Mouse (Mus musculus) intestine, embryonic 16.5 days (tissue): Measurements from ENCODE around the gene Shc3. TPM values are rescaled to one million over a fixed set of nuclear protein-coding genes. Genes with fewer than 3 reads are reported as not detected.

ENCODE experiments used
- ATAC-seq: fragments of 200-750 bp; cut with Nextera tagmentation; 2 replicates; pipeline ENCODE4 v1.8.0; 2017; ENCODE audit warnings: moderate TSS enrichment, moderate library complexity
- H3K27ac ChIP-seq: fragments of 300-500 bp; sonication (generic); 2 replicates; pipeline ENCODE4 v1.5.1; 2014; ENCODE audit warnings: mild to moderate bottlenecking, low read length
- H3K27me3 ChIP-seq: fragments of 300-500 bp; sonication (generic); replicated peaks from 2 replicates; pipeline ENCODE4 v1.6.1; 2014; ENCODE audit warnings: low read length, control low read depth, mixed read lengths; ENCODE audit not compliant: control insufficient read depth, insufficient read depth
- H3K36me3 ChIP-seq: fragments of 300-500 bp; sonication (generic); 2 replicates; pipeline ENCODE4 v1.6.1; 2014; ENCODE audit warnings: low read length, control low read depth; ENCODE audit not compliant: control insufficient read depth, insufficient read depth
- H3K4me1 ChIP-seq: fragments of 300-500 bp; sonication (generic); 2 replicates; pipeline ENCODE4 v1.6.1; 2014; ENCODE audit warnings: low read length, control low read depth, mixed read lengths; ENCODE audit not compliant: control insufficient read depth, insufficient read depth
- H3K4me2 ChIP-seq: fragments of 300-500 bp; sonication (generic); 2 replicates; pipeline ENCODE4 v1.6.1; 2014; ENCODE audit warnings: low read depth, low read length, control low read depth
- H3K4me3 ChIP-seq: fragments of 300-500 bp; sonication (generic); 2 replicates; pipeline ENCODE4 v1.5.1; 2014; ENCODE audit warnings: mild to moderate bottlenecking, low read length
- H3K9ac ChIP-seq: fragments of 300-500 bp; sonication (generic); 2 replicates; pipeline ENCODE4 v1.6.1; 2014; ENCODE audit warnings: low read depth, low read length
- H3K9me3 ChIP-seq: fragments of 300-500 bp; sonication (generic); 2 replicates; pipeline ENCODE4 v1.6.1; 2016; ENCODE audit warnings: low read length, control low read depth; ENCODE audit not compliant: control insufficient read depth
- WGBS: fragments of 180-500 bp; shearing (Covaris S2); extraction: QIAGEN DNeasy Blood & Tissue Kit; methylation state at CpG from one replicate; pipeline ENCODE4 v1.1.7; 2014; 5-methylcytosine and 5-hydroxymethylcytosine counted together
- polyA plus RNA-seq: library from polyadenylated mRNA; unstranded; fragments of >200 nt; fragmentation: Nextera tagmentation; extraction: Ambion mirVana; gene quantifications from 2 replicates; pipeline ENCODE4 v1.2.1, GENCODE M21; 2015

Shc3 gene
- 0.07 and 0.16 TPM in 2 replicates for polyA plus RNA-seq

DNA sequence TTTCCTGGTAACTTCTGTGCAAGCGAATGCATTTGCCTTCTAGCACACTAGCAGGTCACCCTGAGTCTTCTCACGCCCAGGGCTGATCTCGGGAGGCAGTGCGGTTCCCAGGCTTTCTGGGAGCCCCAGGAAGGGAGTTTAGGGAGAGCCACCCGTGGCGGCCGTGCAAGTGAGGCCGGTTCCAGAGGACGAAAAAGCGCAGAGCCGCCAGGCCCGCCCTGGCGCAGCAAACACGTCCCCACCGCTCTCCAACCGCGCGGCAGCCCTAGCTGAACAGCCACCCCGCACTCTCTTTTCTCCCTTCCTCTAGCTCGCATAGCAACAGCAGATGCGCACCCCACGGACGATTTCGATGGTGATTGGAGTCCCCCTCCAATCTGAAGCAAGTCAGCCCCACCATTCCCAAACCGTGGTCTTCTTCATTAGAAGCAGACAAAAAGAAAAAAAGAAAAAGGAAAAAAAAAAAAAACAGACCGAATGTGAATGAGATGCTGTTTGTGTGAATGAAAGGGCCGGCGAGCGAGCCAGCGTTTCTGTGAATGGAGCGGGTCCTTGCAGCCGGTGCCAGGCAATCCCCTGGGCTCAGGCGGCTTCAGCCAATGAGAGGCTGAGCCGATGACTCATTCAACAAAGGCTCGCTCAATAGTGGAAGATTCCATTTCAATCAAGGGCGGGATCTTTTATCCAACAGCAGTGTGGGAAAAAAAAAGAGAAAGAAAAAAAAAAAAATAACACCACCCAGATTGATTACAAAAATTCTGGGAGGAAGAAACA, at the start of gene Shc3:
Gene Shc3 (minus strand): TSS at position 509 of the 774 bp plus-strand sequence.
- H3K27ac ChIP-seq = no peak within 1 kb of the TSS
- H3K4me2 ChIP-seq = peak within 1 kb of the TSS; percentile 56
- H3K4me1 ChIP-seq = peaks cover 20% of the 10 kb centered on the region
- H3K9ac ChIP-seq = peak within 1 kb of the TSS; percentile 54
- ATAC-seq = peak; percentile 89
- no peaks in the 10 kb centered on the region for H3K36me3 ChIP-seq
- under 1% methylated on average over 36 of the region's 36 CpGs for WGBS
- no peaks in the 10 kb centered on the region for H3K9me3 ChIP-seq
- H3K27me3 ChIP-seq = peaks cover 55% of the 10 kb centered on the region
- peak within 1 kb of the TSS; percentile 35 for H3K4me3 ChIP-seq

DNA sequence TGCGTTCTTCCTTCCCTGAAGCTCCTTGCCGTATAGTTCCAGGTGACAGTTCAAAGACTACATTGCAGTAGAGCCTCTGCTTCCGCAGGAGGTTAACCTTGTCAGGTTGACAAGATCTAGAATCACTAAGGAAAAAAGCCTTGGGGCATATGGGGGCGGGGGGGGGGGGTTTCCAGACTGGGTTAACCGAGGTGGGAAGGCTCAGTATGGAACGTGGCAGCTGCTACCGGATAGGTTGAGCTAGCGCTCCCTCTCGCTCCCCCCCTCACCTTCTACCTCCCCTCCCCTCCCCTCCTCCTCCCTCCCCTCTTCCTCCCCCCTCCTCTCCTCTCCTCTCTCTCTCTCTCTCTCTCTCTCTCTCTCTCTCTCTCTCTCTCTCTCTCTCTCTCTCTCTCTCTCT, 49.4 kb upstream of the Shc3 start:
- no peak overlapping the region for H3K9ac ChIP-seq
- 30% methylated on average over 8 of the region's 9 CpGs for WGBS
- ATAC-seq = no peak

DNA sequence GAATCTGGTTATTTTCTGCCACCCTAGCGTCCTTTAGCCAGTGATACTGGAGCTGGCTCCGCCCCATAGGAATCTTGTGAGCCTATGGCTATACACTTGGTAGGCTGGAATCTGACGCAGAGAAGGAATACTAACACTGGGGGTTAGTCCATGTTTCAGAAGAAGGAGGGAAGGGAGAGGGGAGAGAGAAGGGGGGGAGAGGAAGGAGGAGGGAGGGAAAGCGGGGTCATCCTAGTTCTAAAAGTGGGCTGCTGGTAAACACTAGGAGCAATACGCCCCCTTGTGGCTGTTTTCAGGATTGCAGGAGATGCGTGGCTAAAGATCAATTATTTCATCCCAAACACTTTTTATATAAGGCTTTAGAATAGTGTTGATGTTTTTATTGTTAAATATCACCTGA, 48.6 kb upstream of the Shc3 start:
- Histone ChIP-seq H3K4me1 (no peaks in the 10 kb centered on the region), H3K9ac (no peak overlapping the region), H3K27ac (no peak overlapping the region), H3K9me3 (no peaks in the 10 kb centered on the region), H3K36me3 (no peaks in the 10 kb centered on the region), H3K4me2 (no peak overlapping the region), H3K4me3 (no peak overlapping the region), H3K27me3 (no peaks in the 10 kb centered on the region)
- no peak for ATAC-seq
- 21% methylated on average over 6 of the region's 6 CpGs for WGBS

More for the DNA sequence above, 49.4 kb upstream of the Shc3 start:
- Histone ChIP-seq H3K27me3 (no peaks in the 10 kb centered on the region), H3K4me3 (no peak overlapping the region), H3K27ac (no peak overlapping the region), H3K9me3 (no peaks in the 10 kb centered on the region), H3K4me1 (no peaks in the 10 kb centered on the region), H3K36me3 (no peaks in the 10 kb centered on the region), H3K4me2 (no peak overlapping the region)

DNA sequence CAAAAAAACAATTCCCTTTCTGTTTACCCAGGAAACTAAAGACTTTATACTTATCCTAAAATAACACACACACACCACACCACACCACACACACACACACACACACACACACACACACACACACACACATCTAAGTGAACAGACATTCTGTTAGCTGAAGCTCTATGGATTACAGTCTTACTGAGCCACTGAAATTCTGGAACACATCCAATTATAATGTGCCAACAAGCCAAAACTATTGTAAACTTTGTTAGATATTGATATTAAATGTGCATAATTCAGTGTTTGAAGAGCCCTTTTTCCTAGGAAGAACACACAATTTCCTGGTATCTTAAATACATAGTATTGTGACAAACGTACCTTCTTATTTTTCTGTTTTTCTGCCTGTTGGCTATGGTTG, 48.1 kb upstream of the Shc3 start:
- no peaks in the 10 kb centered on the region for H3K4me1 ChIP-seq
- ATAC-seq = no peak
- H3K27ac ChIP-seq = no peak overlapping the region
- no peak overlapping the region for H3K4me3 ChIP-seq
- no peaks in the 10 kb centered on the region for H3K27me3 ChIP-seq
- 71% methylated on average over 1 of the region's 1 CpGs for WGBS
- no peak overlapping the region for H3K4me2 ChIP-seq
- no peaks in the 10 kb centered on the region for H3K36me3 ChIP-seq
- no peaks in the 10 kb centered on the region for H3K9me3 ChIP-seq
- no peak overlapping the region for H3K9ac ChIP-seq

DNA sequence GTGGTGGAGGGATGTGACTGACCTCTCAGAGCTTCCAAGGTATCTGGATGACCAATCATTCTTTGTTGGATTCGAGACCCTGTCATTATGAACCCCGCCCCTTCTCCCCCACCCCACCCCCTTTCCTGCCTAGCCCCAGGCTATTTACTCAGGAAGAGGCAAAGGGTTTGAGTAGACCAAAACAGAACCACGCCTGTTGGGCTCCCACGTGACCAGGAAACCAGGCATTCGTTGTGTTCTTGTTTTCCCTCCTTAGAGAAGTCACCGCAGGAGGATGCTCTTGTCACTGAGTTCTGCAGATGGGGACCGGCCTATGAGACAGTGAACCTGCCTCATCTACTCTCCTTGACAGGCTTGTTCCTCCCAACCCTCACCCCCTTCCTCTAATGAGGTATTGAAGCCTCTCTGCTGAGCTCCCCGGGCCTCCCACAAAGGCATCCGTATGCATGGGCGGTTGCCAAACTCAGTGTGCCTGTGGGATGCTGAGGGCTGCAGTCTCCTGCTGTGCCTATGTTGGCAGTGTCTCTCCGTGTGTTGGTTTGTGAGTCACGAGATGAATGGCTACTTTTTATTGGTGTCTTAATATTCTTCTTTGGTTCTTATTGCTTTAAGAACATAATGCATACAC, 47.3 kb upstream of the Shc3 start:
- no peaks in the 10 kb centered on the region for H3K27me3 ChIP-seq
- no peak overlapping the region for H3K27ac ChIP-seq
- 0 out of 2 replicates have a peak overlapping the region, but pooled peaks have one; percentile 19 for H3K9ac ChIP-seq
- WGBS = 22% methylated on average over 12 of the region's 12 CpGs
- H3K9me3 ChIP-seq = no peaks in the 10 kb centered on the region
- H3K4me1 ChIP-seq = no peaks in the 10 kb centered on the region
- no peak for ATAC-seq
- no peaks in the 10 kb centered on the region for H3K36me3 ChIP-seq
- H3K4me2 ChIP-seq = no peak overlapping the region
- H3K4me3 ChIP-seq = no peak overlapping the region

DNA sequence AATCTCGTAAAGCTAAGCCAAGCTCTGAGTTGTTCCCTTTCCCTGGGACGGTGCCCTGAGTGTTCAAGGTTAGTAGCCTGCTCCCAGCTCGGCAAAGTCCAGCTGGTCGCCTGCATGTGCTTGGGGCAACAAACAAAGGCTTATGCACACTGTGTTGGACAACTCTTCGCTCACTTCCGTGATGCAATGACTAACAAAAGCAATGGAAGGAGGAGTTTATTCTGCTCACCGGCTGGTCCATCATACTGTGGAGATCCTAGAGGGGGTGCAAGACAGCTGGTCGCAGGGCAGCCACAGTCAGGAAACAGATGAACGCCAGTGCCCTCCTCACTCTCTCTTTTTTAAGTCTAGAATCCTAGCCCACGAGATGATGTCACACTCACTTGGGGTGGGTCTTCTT, 46.6 kb upstream of the Shc3 start:
- no peak overlapping the region for H3K4me3 ChIP-seq
- no peak overlapping the region for H3K9ac ChIP-seq
- WGBS = 60% methylated on average over 10 of the region's 10 CpGs
- no peak overlapping the region for H3K27ac ChIP-seq
- H3K27me3 ChIP-seq = no peaks in the 10 kb centered on the region
- H3K9me3 ChIP-seq = no peaks in the 10 kb centered on the region
- no peak for ATAC-seq
- H3K4me2 ChIP-seq = no peak overlapping the region
- H3K4me1 ChIP-seq = no peaks in the 10 kb centered on the region
- H3K36me3 ChIP-seq = no peaks in the 10 kb centered on the region

DNA sequence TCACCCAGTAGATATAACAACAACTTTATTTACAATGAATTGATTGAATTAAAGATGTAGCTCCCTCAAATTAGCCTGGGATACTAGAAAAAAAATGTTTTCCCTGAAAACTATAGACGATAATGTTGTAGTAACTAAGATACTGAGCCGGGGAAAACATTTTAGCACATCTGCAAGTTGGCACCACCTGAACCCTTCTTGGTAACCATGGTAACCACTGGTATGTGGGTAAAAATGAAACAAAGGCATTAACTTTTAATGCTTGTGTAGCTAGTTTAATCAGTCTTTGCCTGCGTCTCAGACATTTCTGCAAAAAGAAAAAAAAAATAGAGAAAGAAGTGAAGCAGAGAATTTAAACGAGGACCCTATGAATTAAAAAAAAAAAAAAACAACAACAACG, 42.3 kb upstream of the Shc3 start:
- Histone ChIP-seq H3K4me1 (no peaks in the 10 kb centered on the region), H3K4me2 (no peak overlapping the region), H3K27ac (no peak overlapping the region), H3K36me3 (no peaks in the 10 kb centered on the region), H3K9me3 (no peaks in the 10 kb centered on the region), H3K9ac (no peak overlapping the region), H3K27me3 (no peaks in the 10 kb centered on the region), H3K4me3 (no peak overlapping the region)
- ATAC-seq = no peak
- 52% methylated on average over 5 of the region's 5 CpGs for WGBS

DNA sequence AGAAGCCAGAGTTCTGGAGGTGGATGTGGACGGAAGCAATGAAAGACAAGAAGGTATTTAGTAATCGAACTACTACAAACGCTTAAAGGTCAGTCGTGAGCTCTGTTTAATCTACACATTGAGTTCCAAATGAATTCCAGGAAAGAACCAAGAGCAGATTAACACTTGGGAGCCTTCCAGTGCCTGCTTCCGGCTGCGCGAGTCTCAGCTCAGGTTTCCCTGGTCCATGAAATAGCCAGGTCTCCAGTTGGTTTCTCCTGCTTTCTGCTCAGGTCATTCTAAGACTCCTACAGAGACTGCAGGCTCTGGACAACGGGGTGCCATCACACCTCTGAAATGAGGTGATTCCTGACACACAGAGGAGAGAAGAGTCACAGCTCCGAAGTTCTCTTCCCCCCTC, 41.8 kb upstream of the Shc3 start:
- no peak overlapping the region for H3K9ac ChIP-seq
- H3K36me3 ChIP-seq = no peaks in the 10 kb centered on the region
- H3K4me3 ChIP-seq = no peak overlapping the region
- no peaks in the 10 kb centered on the region for H3K27me3 ChIP-seq
- no peak for ATAC-seq
- WGBS = 22% methylated on average over 9 of the region's 9 CpGs
- H3K9me3 ChIP-seq = no peaks in the 10 kb centered on the region
- H3K4me1 ChIP-seq = no peaks in the 10 kb centered on the region
- no peak overlapping the region for H3K4me2 ChIP-seq
- H3K27ac ChIP-seq = no peak overlapping the region

DNA sequence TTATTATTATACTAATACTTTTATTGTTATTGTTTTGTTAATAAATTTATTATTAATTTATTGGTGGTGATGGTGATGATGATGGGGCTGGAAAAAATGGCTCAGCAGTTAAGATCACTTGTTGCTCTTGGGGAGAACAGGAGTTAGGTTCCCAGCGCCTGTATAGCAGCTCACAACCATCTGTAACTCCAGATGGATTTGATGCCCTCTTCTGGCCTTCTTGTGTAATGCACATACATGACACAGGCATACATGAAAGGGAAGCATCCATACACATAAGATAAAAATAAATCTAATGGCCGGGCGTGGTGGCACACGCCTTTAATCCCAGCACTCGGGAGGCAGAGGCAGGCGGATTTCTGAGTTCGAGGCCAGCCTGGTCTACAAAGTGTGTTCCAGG, 40.0 kb upstream of the Shc3 start:
- Histone ChIP-seq H3K4me2 (no peak overlapping the region), H3K36me3 (no peaks in the 10 kb centered on the region), H3K9ac (no peak overlapping the region), H3K9me3 (no peaks in the 10 kb centered on the region), H3K4me3 (no peak overlapping the region), H3K27me3 (no peaks in the 10 kb centered on the region), H3K27ac (no peak overlapping the region), H3K4me1 (no peaks in the 10 kb centered on the region)
- no peak for ATAC-seq
- WGBS = 94% methylated on average over 7 of the region's 7 CpGs
